Mouse (Mus musculus) G1E (cell line): ENCODE results near the gene Cdk20.

Experiments used
- CTCF ChIP-seq: IDR thresholded peaks from 2 replicates; pipeline ENCODE4 v1.5.1; 2012; ENCODE audit warnings: low read depth, low read length, inconsistent platforms, mixed read lengths
- POLR2AphosphoS5 ChIP-seq: IDR thresholded peaks from 2 replicates; pipeline ENCODE4 v1.6.1; 2012; ENCODE audit warnings: low read depth, low read length, inconsistent platforms; ENCODE audit not compliant: insufficient replicate concordance

- TF ChIP-seq CTCF (no peak), POLR2AphosphoS5 (no peak)
These were observed 8.5 kb downstream of the Cdk20 start for GRCm38 (mm10) chr13:64440592-64440991.
